Mouse (Mus musculus) midbrain, embryonic 14.5 days (tissue): ENCODE results near the gene Bach2. TPM values are rescaled to one million over a fixed set of nuclear protein-coding genes. Genes with fewer than 3 reads are reported as not detected.

Source experiments
- ATAC-seq: fragments of 200-750 bp; cut with Nextera tagmentation; 2 replicates; pipeline ENCODE4 v1.8.0; 2017; ENCODE audit warnings: moderate number of reproducible peaks, moderate library complexity; ENCODE audit not compliant: low FRiP score, low TSS enrichment
- DNase-seq: peaks from one replicate; pipeline ENCODE4 v3.0.0-alpha.2; 2015
- H3K27ac ChIP-seq: fragments of 300-500 bp; sonication (generic); replicated peaks from 2 replicates; pipeline ENCODE4 v1.5.1; 2014; ENCODE audit warnings: mild to moderate bottlenecking, low read depth, low read length, moderate library complexity
- H3K27me3 ChIP-seq: fragments of 300-500 bp; sonication (generic); 2 replicates; pipeline ENCODE4 v1.6.1; 2014; ENCODE audit warnings: low read length, control low read depth, mixed read lengths; ENCODE audit not compliant: control insufficient read depth, insufficient read depth
- H3K36me3 ChIP-seq: fragments of 300-500 bp; sonication (generic); 2 replicates; pipeline ENCODE4 v1.6.1; 2014; ENCODE audit warnings: low read length, control low read depth; ENCODE audit not compliant: control insufficient read depth, insufficient read depth
- H3K4me1 ChIP-seq: fragments of 300-500 bp; sonication (generic); 2 replicates; pipeline ENCODE4 v1.6.1; 2014; ENCODE audit warnings: mild to moderate bottlenecking, antibody characterized with exemption, low read length, control low read depth; ENCODE audit not compliant: control insufficient read depth, insufficient read depth
- H3K4me2 ChIP-seq: fragments of 300-500 bp; sonication (generic); 2 replicates; pipeline ENCODE4 v1.6.1; 2014; ENCODE audit warnings: mild to moderate bottlenecking, low read length, moderate library complexity
- H3K4me3 ChIP-seq: fragments of 300-500 bp; sonication (generic); replicated peaks from 2 replicates; pipeline ENCODE4 v1.5.1; 2014; ENCODE audit warnings: low read depth, low read length
- H3K9ac ChIP-seq: fragments of 300-500 bp; sonication (generic); replicated peaks from 2 replicates; pipeline ENCODE4 v1.6.1; 2014; ENCODE audit warnings: mild to moderate bottlenecking, low read length, moderate library complexity
- H3K9me3 ChIP-seq: fragments of 300-500 bp; sonication (generic); 2 replicates; pipeline ENCODE4 v1.6.1; 2016; ENCODE audit warnings: low read length, control low read depth, mixed read lengths; ENCODE audit not compliant: control insufficient read depth
- WGBS: fragments of 180-500 bp; shearing (Covaris S2); extraction: QIAGEN DNeasy Blood & Tissue Kit; methylation state at CpG from one replicate; pipeline ENCODE4 v1.1.7; 2014; 5-methylcytosine and 5-hydroxymethylcytosine counted together
- polyA plus RNA-seq: library from polyadenylated mRNA; unstranded; fragments of >200 nt; fragmentation: Nextera tagmentation; extraction: Ambion mirVana; gene quantifications from 2 replicates; pipeline ENCODE4 v1.2.1, GENCODE M21; 2014

Gene Bach2
- polyA plus RNA-seq, 1 experiment from 2014 or later: 27.0 TPM

GRCm38 (mm10) chr4:32231258-32232055 is 7.1 kb upstream of the Bach2 start:
- Histone ChIP-seq H3K4me1 (no peaks in the 10 kb centered on the region), H3K9ac (no peak overlapping the region), H3K4me3 (no peak overlapping the region), H3K9me3 (no peaks in the 10 kb centered on the region), H3K27ac (no peak overlapping the region), H3K36me3 (no peaks in the 10 kb centered on the region), H3K4me2 (no peak overlapping the region), H3K27me3 (no peaks in the 10 kb centered on the region; the same call in 1 of the 2 replicates)
- ATAC-seq: no peak
- no peak for DNase-seq
- WGBS: 89% methylated on average over 11 of the region's 11 CpGs

GRCm38 (mm10) chr4:32235920-32236705 is 2.5 kb upstream of the Bach2 start:
- ATAC-seq (no peak), DNase-seq (no peak)
- H3K4me2 ChIP-seq: no peak overlapping the region
- H3K36me3 ChIP-seq: no peaks in the 10 kb centered on the region
- H3K9ac ChIP-seq: no peak overlapping the region
- H3K4me3 ChIP-seq: no peak overlapping the region
- no peaks in the 10 kb centered on the region; the same call in 1 of the 2 replicates for H3K27me3 ChIP-seq
- H3K4me1 ChIP-seq: peaks cover 8% of the 10 kb centered on the region
- WGBS: 63% methylated on average over 16 of the region's 16 CpGs
- H3K27ac ChIP-seq: no peak overlapping the region
- H3K9me3 ChIP-seq: no peaks in the 10 kb centered on the region

- Histone ChIP-seq H3K4me1 (peaks cover 35% of the 10 kb centered on the region), H3K27ac (peak overlapping the region; percentile 98), H3K27me3 (no peaks in the 10 kb centered on the region; the same call in 1 of the 2 replicates), H3K4me3 (peak overlapping the region; percentile 90), H3K9ac (peak overlapping the region; percentile 96), H3K9me3 (no peaks in the 10 kb centered on the region), H3K4me2 (peak overlapping the region; percentile 83), H3K36me3 (no peaks in the 10 kb centered on the region)
- peak; percentile 78 for ATAC-seq
- under 1% methylated on average over 89 of the region's 100 CpGs for WGBS
- peak; percentile 83 for DNase-seq
Observed at GRCm38 (mm10) chr4:32238921-32239748, 531 bp downstream of the Bach2 start.

- H3K4me1 ChIP-seq: peaks cover 38% of the 10 kb centered on the region
- H3K4me2 ChIP-seq: peak overlapping the region; percentile 83
- H3K4me3 ChIP-seq: peak overlapping the region; percentile 90
- ATAC-seq: peak; percentile 53
- no peaks in the 10 kb centered on the region; the same call in 1 of the 2 replicates for H3K27me3 ChIP-seq
- H3K36me3 ChIP-seq: no peaks in the 10 kb centered on the region
- H3K9me3 ChIP-seq: no peaks in the 10 kb centered on the region
- WGBS: under 1% methylated on average over 26 of the region's 26 CpGs
- H3K9ac ChIP-seq: peak overlapping the region; percentile 96
- H3K27ac ChIP-seq: peak overlapping the region; percentile 98
- peak; percentile 87 for DNase-seq
Observed at GRCm38 (mm10) chr4:32239749-32240131, 1.1 kb downstream of the Bach2 start.

GRCm38 (mm10) chr4:32240457-32241030 is 1.9 kb downstream of the Bach2 start:
- Histone ChIP-seq H3K4me2 (peak overlapping the region; percentile 83), H3K27me3 (no peaks in the 10 kb centered on the region; the same call in 1 of the 2 replicates), H3K9ac (peak overlapping the region; percentile 96), H3K36me3 (no peaks in the 10 kb centered on the region), H3K9me3 (no peaks in the 10 kb centered on the region), H3K27ac (peak overlapping the region; percentile 98; the same call in 1 of the 2 replicates), H3K4me3 (peak overlapping the region; percentile 90), H3K4me1 (peaks cover 38% of the 10 kb centered on the region)
- peak; percentile 53 for DNase-seq
- no peak for ATAC-seq
- WGBS: 10% methylated on average over 9 of the region's 9 CpGs

GRCm38 (mm10) chr4:32241351-32241980 is 2.9 kb downstream of the Bach2 start:
- Histone ChIP-seq H3K36me3 (no peaks in the 10 kb centered on the region), H3K27me3 (no peaks in the 10 kb centered on the region), H3K9me3 (no peaks in the 10 kb centered on the region), H3K4me1 (peaks cover 39% of the 10 kb centered on the region), H3K27ac (peak overlapping the region; percentile 58), H3K9ac (peak overlapping the region; percentile 32; the same call in 1 of the 2 replicates), H3K4me3 (peak overlapping the region; percentile 90), H3K4me2 (peak overlapping the region; percentile 83)
- DNase-seq (peak; percentile 59), ATAC-seq (no peak)
- WGBS: 18% methylated on average over 6 of the region's 6 CpGs

GRCm38 (mm10) chr4:32242122-32242615 is 3.6 kb downstream of the Bach2 start:
- Histone ChIP-seq H3K4me2 (peak overlapping the region; percentile 83), H3K4me3 (peak overlapping the region; percentile 90; the same call in 1 of the 2 replicates), H3K9ac (peak overlapping the region; percentile 34; the same call in 1 of the 2 replicates), H3K27me3 (no peaks in the 10 kb centered on the region), H3K36me3 (no peaks in the 10 kb centered on the region), H3K9me3 (no peaks in the 10 kb centered on the region), H3K27ac (peak overlapping the region; percentile 58), H3K4me1 (peaks cover 44% of the 10 kb centered on the region)
- ATAC-seq: no peak
- DNase-seq: peak; percentile 55
- 24% methylated on average over 6 of the region's 6 CpGs for WGBS
